Mouse (Mus musculus): ENCODE results near the gene Tmem151a. TPM values are rescaled to one million over a fixed set of nuclear protein-coding genes. Genes with fewer than 3 reads are reported as not detected.
A peak's percentile ranks its signal among the peaks of the same experiment; 100 is the strongest.

Tmem151a gene
- total RNA-seq, 2 experiments from 2014 or later: 0.62 to 5.1 TPM

- no peak for ATAC-seq (replicated peaks; ENCODE audit: poor library complexity, severe bottlenecking)
These were observed 15.4 kb downstream of the Tmem151a start for GRCm38 (mm10) chr19:5069978-5070377.

- ATAC-seq (replicated peaks; ENCODE audit: poor library complexity, severe bottlenecking): no peak
These were observed 15.8 kb downstream of the Tmem151a start for GRCm38 (mm10) chr19:5069486-5069885.

GRCm38 (mm10) chr19:5068570-5069234 lies 16.6 kb downstream of the Tmem151a start:
- no peak for ATAC-seq (replicated peaks; ENCODE audit: poor library complexity, severe bottlenecking)

- ATAC-seq (replicated peaks; ENCODE audit: poor library complexity, severe bottlenecking): no peak; the same call in 1 of the 2 replicates
These were observed 17.3 kb downstream of the Tmem151a start, which contains the start of gene Cd248 for GRCm38 (mm10) chr19:5067867-5068569. Gene Cd248, plus strand, starts transcription at chr19:5068078.

- ATAC-seq (replicated peaks; ENCODE audit: poor library complexity, severe bottlenecking): no peak
These were observed 18.1 kb downstream of the Tmem151a start for GRCm38 (mm10) chr19:5067040-5067799.

GRCm38 (mm10) chr19:5065104-5065503 lies 20.2 kb downstream of the Tmem151a start:
- ATAC-seq (replicated peaks; ENCODE audit: poor library complexity, severe bottlenecking): no peak

- no peak for ATAC-seq (replicated peaks; ENCODE audit: poor library complexity, severe bottlenecking)
These were observed 22.9 kb downstream of the Tmem151a start for GRCm38 (mm10) chr19:5062446-5062845.

- ATAC-seq (replicated peaks; ENCODE audit: poor library complexity, severe bottlenecking): no peak
These were observed 23.3 kb downstream of the Tmem151a start for GRCm38 (mm10) chr19:5062041-5062440.

GRCm38 (mm10) chr19:5060365-5061330 lies 24.7 kb downstream of the Tmem151a start:
- no peak for ATAC-seq (replicated peaks; ENCODE audit: poor library complexity, severe bottlenecking)

- no peak for ATAC-seq (replicated peaks; ENCODE audit: poor library complexity, severe bottlenecking)
These were observed 26.2 kb downstream of the Tmem151a start for GRCm38 (mm10) chr19:5058801-5059771.

GRCm38 (mm10) chr19:5057876-5058775 lies 27.2 kb downstream of the Tmem151a start:
- ATAC-seq (replicated peaks; ENCODE audit: poor library complexity, severe bottlenecking): no peak

GRCm38 (mm10) chr19:5056251-5056650 lies 29.1 kb downstream of the Tmem151a start:
- ATAC-seq (replicated peaks; ENCODE audit: poor library complexity, severe bottlenecking): peak; percentile 33; the same call in 1 of the 2 replicates

- ATAC-seq (replicated peaks; ENCODE audit: poor library complexity, severe bottlenecking): peak; percentile 60
These were observed 31.4 kb downstream of the Tmem151a start for GRCm38 (mm10) chr19:5053909-5054308.

GRCm38 (mm10) chr19:5052853-5053252 lies 32.5 kb downstream of the Tmem151a start:
- ATAC-seq (replicated peaks; ENCODE audit: poor library complexity, severe bottlenecking): no peak

GRCm38 (mm10) chr19:5052166-5052822 lies 33.0 kb downstream of the Tmem151a start:
- ATAC-seq (replicated peaks; ENCODE audit: poor library complexity, severe bottlenecking): no peak

- no peak for ATAC-seq (replicated peaks; ENCODE audit: poor library complexity, severe bottlenecking)
These were observed 33.8 kb downstream of the Tmem151a start for GRCm38 (mm10) chr19:5051515-5051914.

GRCm38 (mm10) chr19:5051031-5051430 lies 34.3 kb downstream of the Tmem151a start:
- ATAC-seq (replicated peaks; ENCODE audit: poor library complexity, severe bottlenecking): no peak; the same call in 1 of the 2 replicates
